Mouse (Mus musculus) cerebellum, adult 2 months (tissue): ENCODE measurements around the gene Enpp4.

ENCODE experiments used
- CTCF ChIP-seq: fragments of 200-500 bp; IDR thresholded peaks from 2 replicates; pipeline ENCODE4 v1.5.1; 2011; ENCODE audit warnings: low read depth, mild to moderate bottlenecking, control low read depth, low read length, moderate library complexity, borderline replicate concordance; ENCODE audit not compliant: insufficient read depth
- POLR2A ChIP-seq: fragments of 200-500 bp; IDR thresholded peaks from 2 replicates; pipeline ENCODE4 v1.6.1; 2011; ENCODE audit warnings: low read length, control low read depth, borderline replicate concordance; ENCODE audit not compliant: insufficient read depth

GRCm38 (mm10) chr17:44105287-44106138, at the start of gene Enpp4:
- TF ChIP-seq CTCF (no peak), POLR2A (peak; percentile 37; the same call in 1 of the 2 replicates)
